Mouse (Mus musculus): ENCODE data around the gene Dusp9. TPM values are rescaled to one million over a fixed set of nuclear protein-coding genes. Genes with fewer than 3 reads are reported as not detected.
A peak's percentile ranks its signal among the peaks of the same experiment; 100 is the strongest.

Gene Dusp9
- polyA plus RNA-seq, 1 experiment = 8.1 TPM

- H3K4me1 ChIP-seq (ENCODE audit: control insufficient read depth, insufficient read depth, low read length) = peaks cover 1% of the 10 kb centered on the region; the same call in 1 of the 2 replicates
- no peak overlapping the region for H3K27ac ChIP-seq (ENCODE audit: control insufficient read depth, insufficient read depth, low read depth, low read length, poor library complexity)
- TF ChIP-seq CTCF (IDR thresholded peaks at IDR 0.05; ENCODE audit: control insufficient read depth, insufficient read depth, low read length) (peak; percentile 55), POLR2A (IDR thresholded peaks at IDR 0.05; ENCODE audit: borderline replicate concordance, control insufficient read depth, low read depth, low read length) (no peak)
- 28% methylated on average over 3 of the region's 3 CpGs for WGBS
- no peak overlapping the region for H3K4me3 ChIP-seq (replicated peaks; ENCODE audit: control insufficient read depth, low read depth, low read length)
Measured at GRCm38 (mm10) chrX:73655529-73655928, 16.3 kb downstream of the Dusp9 start.

- peaks cover 1% of the 10 kb centered on the region; the same call in 1 of the 2 replicates for H3K4me1 ChIP-seq (ENCODE audit: control insufficient read depth, insufficient read depth, low read length)
- H3K27ac ChIP-seq (ENCODE audit: control insufficient read depth, insufficient read depth, low read depth, low read length, poor library complexity) = no peak overlapping the region
- WGBS = 10% methylated on average over 7 of the region's 7 CpGs
- H3K4me3 ChIP-seq (replicated peaks; ENCODE audit: control insufficient read depth, low read depth, low read length) = no peak overlapping the region
- no peak for TF ChIP-seq POLR2A (IDR thresholded peaks at IDR 0.05; ENCODE audit: borderline replicate concordance, control insufficient read depth, low read depth, low read length)
- no peak for TF ChIP-seq CTCF (IDR thresholded peaks at IDR 0.05; ENCODE audit: control insufficient read depth, insufficient read depth, low read length)
Measured at GRCm38 (mm10) chrX:73658391-73658790, 19.2 kb downstream of the Dusp9 start.

- TF ChIP-seq CTCF (IDR thresholded peaks at IDR 0.05; ENCODE audit: control insufficient read depth, insufficient read depth, low read length) (no peak), POLR2A (IDR thresholded peaks at IDR 0.05; ENCODE audit: borderline replicate concordance, control insufficient read depth, low read depth, low read length) (no peak)
Measured at GRCm38 (mm10) chrX:73658936-73659574, 19.8 kb downstream of the Dusp9 start.

GRCm38 (mm10) chrX:73659575-73660283 lies 20.5 kb downstream of the Dusp9 start, which contains the start of gene Pnck:
TSS of gene Pnck (minus strand) at chrX:73660117.
- no peak for TF ChIP-seq CTCF (IDR thresholded peaks at IDR 0.05; ENCODE audit: control insufficient read depth, insufficient read depth, low read length)
- TF ChIP-seq POLR2A (IDR thresholded peaks at IDR 0.05; ENCODE audit: borderline replicate concordance, control insufficient read depth, low read depth, low read length) = no peak
- Histone ChIP-seq H3K4me3 (replicated peaks; ENCODE audit: control insufficient read depth, low read depth, low read length) (peak within 1 kb of the TSS; percentile 16), H3K4me1 (ENCODE audit: control insufficient read depth, insufficient read depth, low read length) (peaks cover 1% of the 10 kb centered on the region; the same call in 1 of the 2 replicates), H3K27ac (ENCODE audit: control insufficient read depth, insufficient read depth, low read depth, low read length, poor library complexity) (no peak within 1 kb of the TSS)
- 21% methylated on average over 55 of the region's 57 CpGs for WGBS

More at GRCm38 (mm10) chrX:73658936-73659574, 19.8 kb downstream of the Dusp9 start:
- WGBS = 58% methylated on average over 13 of the region's 13 CpGs
- H3K27ac ChIP-seq (ENCODE audit: control insufficient read depth, insufficient read depth, low read depth, low read length, poor library complexity) = no peak overlapping the region
- peaks cover 1% of the 10 kb centered on the region; the same call in 1 of the 2 replicates for H3K4me1 ChIP-seq (ENCODE audit: control insufficient read depth, insufficient read depth, low read length)
- no peak overlapping the region for H3K4me3 ChIP-seq (replicated peaks; ENCODE audit: control insufficient read depth, low read depth, low read length)

- 67% methylated on average over 3 of the region's 3 CpGs for WGBS
- TF ChIP-seq CTCF (IDR thresholded peaks at IDR 0.05; ENCODE audit: control insufficient read depth, insufficient read depth, low read length) (no peak), POLR2A (IDR thresholded peaks at IDR 0.05; ENCODE audit: borderline replicate concordance, control insufficient read depth, low read depth, low read length) (no peak)
- peaks cover 1% of the 10 kb centered on the region; the same call in 1 of the 2 replicates for H3K4me1 ChIP-seq (ENCODE audit: control insufficient read depth, insufficient read depth, low read length)
- H3K27ac ChIP-seq (ENCODE audit: control insufficient read depth, insufficient read depth, low read depth, low read length, poor library complexity) = no peak overlapping the region
- H3K4me3 ChIP-seq (replicated peaks; ENCODE audit: control insufficient read depth, low read depth, low read length) = peak overlapping the region; percentile 16
Measured at GRCm38 (mm10) chrX:73660284-73660665, 21.1 kb downstream of the Dusp9 start.

GRCm38 (mm10) chrX:73663143-73663542 lies 23.9 kb downstream of the Dusp9 start:
- no peak overlapping the region for H3K4me3 ChIP-seq (replicated peaks; ENCODE audit: control insufficient read depth, low read depth, low read length)
- H3K27ac ChIP-seq (ENCODE audit: control insufficient read depth, insufficient read depth, low read depth, low read length, poor library complexity) = no peak overlapping the region
- H3K4me1 ChIP-seq (ENCODE audit: control insufficient read depth, insufficient read depth, low read length) = no peaks in the 10 kb centered on the region
- TF ChIP-seq CTCF (IDR thresholded peaks at IDR 0.05; ENCODE audit: control insufficient read depth, insufficient read depth, low read length) (no peak), POLR2A (IDR thresholded peaks at IDR 0.05; ENCODE audit: borderline replicate concordance, control insufficient read depth, low read depth, low read length) (no peak)

- H3K4me1 ChIP-seq (ENCODE audit: control insufficient read depth, insufficient read depth, low read length) = no peaks in the 10 kb centered on the region
- WGBS = 71% methylated on average over 4 of the region's 4 CpGs
- H3K4me3 ChIP-seq (replicated peaks; ENCODE audit: control insufficient read depth, low read depth, low read length) = no peak overlapping the region
- TF ChIP-seq POLR2A (IDR thresholded peaks at IDR 0.05; ENCODE audit: borderline replicate concordance, control insufficient read depth, low read depth, low read length) = no peak
- TF ChIP-seq CTCF (IDR thresholded peaks at IDR 0.05; ENCODE audit: control insufficient read depth, insufficient read depth, low read length) = peak; percentile 48
- H3K27ac ChIP-seq (ENCODE audit: control insufficient read depth, insufficient read depth, low read depth, low read length, poor library complexity) = no peak overlapping the region
Measured at GRCm38 (mm10) chrX:73672031-73672431, 32.8 kb downstream of the Dusp9 start.

- Histone ChIP-seq H3K4me1 (ENCODE audit: control insufficient read depth, insufficient read depth, low read length) (no peaks in the 10 kb centered on the region), H3K4me3 (replicated peaks; ENCODE audit: control insufficient read depth, low read depth, low read length) (no peak within 1 kb of the TSS), H3K27ac (ENCODE audit: control insufficient read depth, insufficient read depth, low read depth, low read length, poor library complexity) (no peak within 1 kb of the TSS)
- TF ChIP-seq POLR2A (IDR thresholded peaks at IDR 0.05; ENCODE audit: borderline replicate concordance, control insufficient read depth, low read depth, low read length) (no peak), CTCF (IDR thresholded peaks at IDR 0.05; ENCODE audit: control insufficient read depth, insufficient read depth, low read length) (no peak)
- 16% methylated on average over 51 of the region's 72 CpGs for WGBS
Measured at GRCm38 (mm10) chrX:73672879-73673618, 33.8 kb downstream of the Dusp9 start, which contains the start of gene Slc6a8. TSS of gene Slc6a8 (plus strand) at chrX:73673150.

Data from bone marrow, adult 2 months (tissue).